Mouse (Mus musculus): ENCODE data around the gene Tpp2. TPM values are rescaled to one million over a fixed set of nuclear protein-coding genes. Genes with fewer than 3 reads are reported as not detected.
A peak's percentile ranks its signal among the peaks of the same experiment; 100 is the strongest.
"Not testable (repeated sequence)": the region's sequence is repeated elsewhere in the genome, so short reads cannot be mapped to it uniquely, and the experiment has no call there.

The Tpp2 gene
- 53.8 and 59.9 TPM in 2 replicates for polyA plus RNA-seq (2015; fragmentation: Nextera tagmentation; extraction: Ambion mirVana)

DNA sequence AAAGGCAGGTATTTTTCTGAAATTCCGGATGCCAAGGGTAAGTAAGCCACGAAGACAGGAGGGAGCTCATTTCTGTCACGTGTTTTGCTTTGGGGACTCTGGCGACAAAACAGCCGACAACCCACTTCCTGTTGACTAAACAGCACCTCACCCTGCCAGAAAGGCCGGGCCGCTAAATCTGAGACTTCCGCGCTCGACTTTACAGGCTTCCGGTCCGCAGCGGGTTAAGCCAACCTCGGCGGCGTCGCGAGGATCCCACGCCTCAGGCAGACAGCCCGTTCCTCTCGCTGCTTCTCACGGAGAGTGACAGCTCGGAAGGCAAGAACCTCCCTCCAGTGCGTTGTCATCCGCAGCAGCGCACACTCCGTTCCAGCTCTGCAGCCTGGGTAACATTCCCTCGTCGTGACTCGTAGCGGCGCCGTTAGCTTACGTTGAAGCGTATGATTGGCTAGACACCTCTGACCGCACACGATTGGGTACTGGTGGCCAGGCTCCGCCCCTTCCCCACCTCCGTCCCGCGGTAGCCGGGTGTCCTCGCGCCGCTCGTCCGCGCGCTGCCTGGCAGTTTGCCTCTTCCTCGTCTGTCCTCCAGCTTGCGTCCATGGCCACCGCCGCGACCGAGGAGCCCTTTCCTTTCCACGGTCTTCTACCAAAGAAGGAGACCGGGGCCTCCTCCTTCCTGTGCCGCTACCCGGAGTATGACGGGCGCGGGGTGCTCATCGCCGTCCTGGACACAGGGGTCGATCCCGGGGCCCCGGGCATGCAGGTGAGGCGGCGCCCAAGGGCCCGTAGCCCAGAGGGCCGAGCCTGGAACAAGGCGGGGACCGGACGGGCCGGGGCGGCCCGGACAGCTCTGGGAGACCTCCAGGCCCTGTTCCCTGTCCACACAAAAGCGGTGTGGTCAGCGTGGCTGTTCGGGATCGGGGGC is at the start of gene Tpp2:
Gene Tpp2 (plus strand): TSS at position 160 of the 928 bp plus-strand sequence.
- peak within 1 kb of the TSS; percentile 95 for H3K27ac ChIP-seq
- H3K36me3 ChIP-seq, result no peaks in the 10 kb centered on the region
- H3K4me2 ChIP-seq (replicated peaks), result peak within 1 kb of the TSS; percentile 60
- H3K4me1 ChIP-seq (replicated peaks), result peaks cover 9% of the 10 kb centered on the region; the same call in 1 of the 2 replicates
- no peaks in the 10 kb centered on the region for H3K9me3 ChIP-seq
- peak within 1 kb of the TSS; percentile 99 for H3K9ac ChIP-seq
- ATAC-seq, result peak; percentile 100
- under 1% methylated on average over 81 of the region's 81 CpGs for WGBS
- H3K27me3 ChIP-seq (replicated peaks), result no peaks in the 10 kb centered on the region
- H3K4me3 ChIP-seq (replicated peaks), result peak within 1 kb of the TSS; percentile 99

- not testable (repeated sequence) for H3K4me2 ChIP-seq (replicated peaks); H3K9me3 ChIP-seq; H3K36me3 ChIP-seq; H3K27ac ChIP-seq; H3K4me3 ChIP-seq (replicated peaks); ATAC-seq; H3K27me3 ChIP-seq (replicated peaks); H3K9ac ChIP-seq; H3K4me1 ChIP-seq (replicated peaks)
- 85% methylated on average over 11 of the region's 11 CpGs for WGBS
Measured at GRCm38 (mm10) chr1:43888358-43888757, 45.1 kb upstream of the Tpp2 start.

- Histone ChIP-seq H3K9me3 (no peaks in the 10 kb centered on the region), H3K4me2 (replicated peaks) (no peak overlapping the region), H3K27me3 (replicated peaks) (no peaks in the 10 kb centered on the region), H3K9ac (no peak overlapping the region), H3K4me3 (replicated peaks) (no peak overlapping the region), H3K4me1 (replicated peaks) (no peaks in the 10 kb centered on the region), H3K36me3 (no peaks in the 10 kb centered on the region), H3K27ac (no peak overlapping the region)
- no peak for ATAC-seq
Measured at GRCm38 (mm10) chr1:43895742-43896141, 37.7 kb upstream of the Tpp2 start.

DNA sequence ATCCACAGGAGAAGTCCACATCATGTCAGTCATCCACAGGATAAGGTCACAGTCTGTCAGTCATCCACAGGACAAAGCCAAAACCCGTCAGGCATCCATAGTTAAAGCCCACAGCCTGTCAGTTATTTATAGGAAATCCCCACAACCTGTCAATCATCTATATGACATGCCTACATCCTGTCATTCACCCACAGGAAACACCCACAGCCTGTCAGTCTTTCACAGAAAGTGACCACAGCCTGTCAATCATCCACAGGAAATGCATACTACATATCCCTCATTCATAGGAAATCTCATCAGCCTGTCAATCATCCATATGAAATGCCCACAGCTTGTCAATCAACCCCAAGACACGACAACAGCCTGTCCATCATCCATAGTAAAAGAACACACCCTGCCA is 36.3 kb upstream of the Tpp2 start:
- no peaks in the 10 kb centered on the region for H3K27me3 ChIP-seq (replicated peaks)
- no peak overlapping the region for H3K4me2 ChIP-seq (replicated peaks)
- WGBS, result 88% methylated on average over 2 of the region's 2 CpGs
- no peaks in the 10 kb centered on the region for H3K4me1 ChIP-seq (replicated peaks)
- H3K9ac ChIP-seq, result no peak overlapping the region
- no peak overlapping the region for H3K27ac ChIP-seq
- H3K4me3 ChIP-seq (replicated peaks), result no peak overlapping the region
- ATAC-seq, result no peak
- H3K9me3 ChIP-seq, result no peaks in the 10 kb centered on the region
- no peaks in the 10 kb centered on the region for H3K36me3 ChIP-seq

DNA sequence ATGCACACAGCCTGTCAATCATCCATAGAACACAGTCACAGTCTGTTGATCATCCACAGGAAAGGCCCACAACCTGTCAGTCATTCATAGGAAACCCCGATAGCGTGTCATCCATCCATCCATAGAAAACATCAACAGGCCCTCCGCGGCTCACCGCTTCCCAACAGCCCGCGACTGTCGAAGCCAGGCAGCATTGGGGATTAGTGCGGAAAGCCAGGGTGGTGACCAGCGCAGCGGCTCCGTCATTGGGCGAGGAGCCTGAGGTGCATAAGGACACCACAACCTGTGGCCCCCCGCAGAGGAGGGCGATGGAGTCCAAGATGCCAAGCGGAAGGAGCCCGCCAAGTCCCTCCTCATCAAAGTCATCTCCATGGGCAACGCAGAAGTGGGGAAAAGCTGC is 35.5 kb upstream of the Tpp2 start:
- no peak for ATAC-seq
- Histone ChIP-seq H3K27ac (no peak overlapping the region), H3K9ac (no peak overlapping the region), H3K36me3 (no peaks in the 10 kb centered on the region), H3K9me3 (no peaks in the 10 kb centered on the region), H3K4me3 (replicated peaks) (no peak overlapping the region), H3K4me2 (replicated peaks) (no peak overlapping the region), H3K27me3 (replicated peaks) (no peaks in the 10 kb centered on the region), H3K4me1 (replicated peaks) (no peaks in the 10 kb centered on the region)
- WGBS, result 88% methylated on average over 18 of the region's 18 CpGs

- Histone ChIP-seq H3K9me3 (no peaks in the 10 kb centered on the region), H3K4me3 (replicated peaks) (no peak overlapping the region; the same call in 1 of the 2 replicates), H3K9ac (no peak overlapping the region), H3K4me2 (replicated peaks) (peak overlapping the region; percentile 43), H3K36me3 (no peaks in the 10 kb centered on the region), H3K4me1 (replicated peaks) (no peaks in the 10 kb centered on the region), H3K27me3 (replicated peaks) (no peaks in the 10 kb centered on the region), H3K27ac (no peak overlapping the region)
- ATAC-seq, result peak; percentile 67; the same call in 1 of the 2 replicates
- 25% methylated on average over 18 of the region's 18 CpGs for WGBS
Measured at GRCm38 (mm10) chr1:43898991-43899714, 34.3 kb upstream of the Tpp2 start.

GRCm38 (mm10) chr1:43902417-43902816 is 31.0 kb upstream of the Tpp2 start:
- Histone ChIP-seq H3K9ac (no peak overlapping the region), H3K4me3 (replicated peaks) (no peak overlapping the region), H3K9me3 (no peaks in the 10 kb centered on the region), H3K27ac (no peak overlapping the region), H3K27me3 (replicated peaks) (no peaks in the 10 kb centered on the region), H3K4me1 (replicated peaks) (no peaks in the 10 kb centered on the region), H3K4me2 (replicated peaks) (no peak overlapping the region), H3K36me3 (no peaks in the 10 kb centered on the region)
- 74% methylated on average over 1 of the region's 1 CpGs for WGBS
- ATAC-seq, result no peak

DNA sequence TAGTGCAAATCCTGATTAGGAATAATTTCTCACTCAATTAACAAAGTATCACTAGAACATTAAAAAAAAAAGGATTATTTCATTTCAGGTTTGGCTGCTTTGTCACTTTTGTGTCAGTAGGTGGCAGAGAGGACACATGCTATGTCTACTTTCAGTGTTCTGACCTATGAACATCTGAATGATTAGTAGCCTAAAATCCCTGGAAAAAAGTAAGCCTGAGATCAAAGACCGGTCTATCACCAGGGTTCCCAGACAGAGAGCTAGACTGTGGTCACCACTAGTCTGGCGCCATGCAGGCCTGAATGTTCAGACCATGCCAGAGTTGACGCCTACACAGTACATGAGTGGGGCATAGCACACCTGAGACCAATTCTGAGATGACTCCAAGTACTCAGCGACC is 30.6 kb upstream of the Tpp2 start:
- Histone ChIP-seq H3K27me3 (replicated peaks) (no peaks in the 10 kb centered on the region), H3K9ac (no peak overlapping the region), H3K9me3 (no peaks in the 10 kb centered on the region), H3K4me1 (replicated peaks) (no peaks in the 10 kb centered on the region), H3K4me2 (replicated peaks) (no peak overlapping the region), H3K27ac (no peak overlapping the region), H3K4me3 (replicated peaks) (no peak overlapping the region), H3K36me3 (no peaks in the 10 kb centered on the region)
- peak; percentile 51; the same call in 1 of the 2 replicates for ATAC-seq
- 64% methylated on average over 4 of the region's 4 CpGs for WGBS

DNA sequence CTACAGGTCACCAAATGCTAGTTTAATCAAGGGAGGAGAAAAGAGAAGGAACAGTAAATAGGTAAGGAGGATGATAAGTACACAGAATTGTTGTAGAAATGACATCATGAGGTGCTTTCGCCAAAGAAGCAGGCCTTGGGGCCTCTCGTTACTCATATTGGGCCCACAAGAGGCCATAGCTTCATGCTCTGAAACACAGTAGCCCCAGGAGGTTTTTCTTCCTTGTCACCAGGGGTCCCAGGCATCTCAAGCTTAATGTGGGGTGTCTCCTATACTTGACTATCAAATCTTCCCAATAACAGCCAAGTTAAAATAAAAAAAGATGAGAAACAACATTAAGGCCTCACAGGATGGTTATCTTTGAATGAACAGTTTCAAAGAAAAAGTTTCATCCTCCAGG is 18.0 kb upstream of the Tpp2 start:
- ATAC-seq, result no peak
- H3K36me3 ChIP-seq, result no peaks in the 10 kb centered on the region
- no peak overlapping the region for H3K9ac ChIP-seq
- no peaks in the 10 kb centered on the region for H3K9me3 ChIP-seq
- 66% methylated on average over 2 of the region's 2 CpGs for WGBS
- H3K27ac ChIP-seq, result no peak overlapping the region
- H3K4me1 ChIP-seq (replicated peaks), result no peaks in the 10 kb centered on the region
- no peaks in the 10 kb centered on the region for H3K27me3 ChIP-seq (replicated peaks)
- H3K4me3 ChIP-seq (replicated peaks), result no peak overlapping the region
- H3K4me2 ChIP-seq (replicated peaks), result no peak overlapping the region

DNA sequence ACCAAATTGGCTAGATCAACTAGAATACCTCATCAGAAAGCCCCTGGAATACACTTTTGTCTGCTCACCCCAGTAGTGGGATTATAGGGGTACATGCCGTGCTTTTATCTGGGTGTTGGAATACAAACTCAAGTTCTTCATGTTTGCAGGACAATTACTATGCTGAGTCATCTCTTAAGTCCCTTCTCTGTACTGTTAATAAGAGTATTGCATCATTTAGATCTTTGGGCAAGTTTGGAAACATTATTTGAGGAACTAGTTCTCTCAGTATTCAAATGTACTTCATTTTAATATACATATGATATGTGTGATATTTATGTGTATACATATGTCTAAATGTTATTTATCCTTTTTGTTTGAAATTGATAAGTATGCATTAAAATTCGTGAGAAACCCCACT is 16.6 kb upstream of the Tpp2 start:
- Histone ChIP-seq H3K4me3 (replicated peaks) (no peak overlapping the region), H3K4me2 (replicated peaks) (no peak overlapping the region), H3K27ac (no peak overlapping the region), H3K9ac (no peak overlapping the region), H3K4me1 (replicated peaks) (no peaks in the 10 kb centered on the region), H3K27me3 (replicated peaks) (no peaks in the 10 kb centered on the region), H3K36me3 (no peaks in the 10 kb centered on the region), H3K9me3 (no peaks in the 10 kb centered on the region)
- WGBS, result 60% methylated on average over 2 of the region's 2 CpGs
- no peak for ATAC-seq

- Histone ChIP-seq H3K4me3 (replicated peaks) (peak overlapping the region; percentile 99), H3K9ac (peak overlapping the region; percentile 99), H3K4me2 (replicated peaks) (peak overlapping the region; percentile 60), H3K36me3 (no peaks in the 10 kb centered on the region), H3K9me3 (no peaks in the 10 kb centered on the region), H3K4me1 (replicated peaks) (peaks cover 9% of the 10 kb centered on the region; the same call in 1 of the 2 replicates), H3K27ac (peak overlapping the region; percentile 95), H3K27me3 (replicated peaks) (no peaks in the 10 kb centered on the region)
- no peak for ATAC-seq
- 2% methylated on average over 17 of the region's 17 CpGs for WGBS
Measured at GRCm38 (mm10) chr1:43934416-43934810, 966 bp downstream of the Tpp2 start.

DNA sequence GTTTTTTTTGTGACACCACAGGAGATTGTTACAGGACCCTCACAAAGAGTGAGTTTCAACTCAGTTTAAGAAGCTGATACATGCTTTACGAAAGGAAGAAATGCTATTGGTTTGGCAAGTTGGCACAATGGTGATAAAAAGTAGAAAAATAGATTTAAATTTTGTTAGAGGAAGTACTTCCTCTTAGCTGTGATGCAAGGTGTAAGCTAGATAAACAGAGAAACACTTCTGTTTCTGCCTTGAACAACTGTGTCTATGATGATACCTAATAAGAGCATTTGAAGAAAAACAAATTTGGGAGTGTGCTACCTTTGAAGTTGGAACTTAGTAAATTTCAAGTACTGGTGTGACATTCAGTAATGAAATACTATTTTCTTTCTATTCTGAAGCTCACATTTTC is 5.9 kb downstream of the Tpp2 start:
- peaks cover 9% of the 10 kb centered on the region; the same call in 1 of the 2 replicates for H3K4me1 ChIP-seq (replicated peaks)
- 100% methylated on average over 1 of the region's 1 CpGs for WGBS
- H3K9ac ChIP-seq, result no peak overlapping the region
- H3K4me2 ChIP-seq (replicated peaks), result no peak overlapping the region
- H3K36me3 ChIP-seq, result no peaks in the 10 kb centered on the region
- no peaks in the 10 kb centered on the region for H3K9me3 ChIP-seq
- no peaks in the 10 kb centered on the region for H3K27me3 ChIP-seq (replicated peaks)
- no peak for ATAC-seq
- no peak overlapping the region for H3K4me3 ChIP-seq (replicated peaks)
- no peak overlapping the region for H3K27ac ChIP-seq

Data from intestine, embryonic 15.5 days (tissue).